Mouse (Mus musculus) forebrain, embryonic 11.5 days (tissue): ENCODE results near the gene Cbl. TPM values are rescaled to one million over a fixed set of nuclear protein-coding genes. Genes with fewer than 3 reads are reported as not detected.

Experiments
- ATAC-seq: fragments of 200-750 bp; cut with Nextera tagmentation; replicated peaks from 2 replicates; pipeline ENCODE4 v1.8.0; 2017; ENCODE audit warnings: moderate TSS enrichment; ENCODE audit not compliant: low FRiP score
- DNase-seq: peaks from one replicate; pipeline ENCODE4 v3.0.0-alpha.2; 2017; ENCODE audit warnings: low spot score
- H3K27ac ChIP-seq: fragments of 300-500 bp; sonication (generic); 2 replicates; pipeline ENCODE4 v1.5.1; 2014; ENCODE audit warnings: low read depth, low read length
- H3K27me3 ChIP-seq: fragments of 300-500 bp; sonication (generic); 2 replicates; pipeline ENCODE4 v1.6.1; 2014; ENCODE audit warnings: mild to moderate bottlenecking, low read length, mixed read lengths; ENCODE audit not compliant: control insufficient read depth, insufficient read depth
- H3K36me3 ChIP-seq: fragments of 300-500 bp; sonication (generic); 2 replicates; pipeline ENCODE4 v1.6.1; 2014; ENCODE audit warnings: mild to moderate bottlenecking, low read length, moderate library complexity, mixed read lengths; ENCODE audit not compliant: control insufficient read depth, insufficient read depth
- H3K4me1 ChIP-seq: fragments of 300-500 bp; sonication (generic); replicated peaks from 2 replicates; pipeline ENCODE4 v1.6.1; 2014; ENCODE audit warnings: low read length, mixed read lengths; ENCODE audit not compliant: control insufficient read depth, insufficient read depth
- H3K4me2 ChIP-seq: fragments of 300-500 bp; sonication (generic); 2 replicates; pipeline ENCODE4 v1.6.1; 2014; ENCODE audit warnings: low read depth, mild to moderate bottlenecking, low read length, moderate library complexity, mixed read lengths; ENCODE audit not compliant: severe bottlenecking
- H3K4me3 ChIP-seq: fragments of 300-500 bp; sonication (generic); 2 replicates; pipeline ENCODE4 v1.5.1; 2014; ENCODE audit warnings: low read depth, low read length
- H3K9ac ChIP-seq: fragments of 300-500 bp; sonication (generic); 2 replicates; pipeline ENCODE4 v1.6.1; 2014; ENCODE audit warnings: low read length
- H3K9me3 ChIP-seq: fragments of 300-500 bp; sonication (generic); 2 replicates; pipeline ENCODE4 v1.6.1; 2016; ENCODE audit warnings: low read length, mixed read lengths; ENCODE audit not compliant: control insufficient read depth
- WGBS: fragments of 180-500 bp; shearing (Covaris S2); extraction: QIAGEN DNeasy Blood & Tissue Kit; methylation state at CpG from one replicate; pipeline ENCODE4 v1.1.7; 2014; 5-methylcytosine and 5-hydroxymethylcytosine counted together
- polyA plus RNA-seq: library from polyadenylated mRNA; unstranded; fragments of >200 nt; fragmentation: Nextera tagmentation; extraction: Ambion mirVana; gene quantifications from 2 replicates; pipeline ENCODE4 v1.2.1, GENCODE M21; 2014

Gene Cbl
- polyA plus RNA-seq, 1 experiment from 2014 or later = 25.9 TPM

DNA sequence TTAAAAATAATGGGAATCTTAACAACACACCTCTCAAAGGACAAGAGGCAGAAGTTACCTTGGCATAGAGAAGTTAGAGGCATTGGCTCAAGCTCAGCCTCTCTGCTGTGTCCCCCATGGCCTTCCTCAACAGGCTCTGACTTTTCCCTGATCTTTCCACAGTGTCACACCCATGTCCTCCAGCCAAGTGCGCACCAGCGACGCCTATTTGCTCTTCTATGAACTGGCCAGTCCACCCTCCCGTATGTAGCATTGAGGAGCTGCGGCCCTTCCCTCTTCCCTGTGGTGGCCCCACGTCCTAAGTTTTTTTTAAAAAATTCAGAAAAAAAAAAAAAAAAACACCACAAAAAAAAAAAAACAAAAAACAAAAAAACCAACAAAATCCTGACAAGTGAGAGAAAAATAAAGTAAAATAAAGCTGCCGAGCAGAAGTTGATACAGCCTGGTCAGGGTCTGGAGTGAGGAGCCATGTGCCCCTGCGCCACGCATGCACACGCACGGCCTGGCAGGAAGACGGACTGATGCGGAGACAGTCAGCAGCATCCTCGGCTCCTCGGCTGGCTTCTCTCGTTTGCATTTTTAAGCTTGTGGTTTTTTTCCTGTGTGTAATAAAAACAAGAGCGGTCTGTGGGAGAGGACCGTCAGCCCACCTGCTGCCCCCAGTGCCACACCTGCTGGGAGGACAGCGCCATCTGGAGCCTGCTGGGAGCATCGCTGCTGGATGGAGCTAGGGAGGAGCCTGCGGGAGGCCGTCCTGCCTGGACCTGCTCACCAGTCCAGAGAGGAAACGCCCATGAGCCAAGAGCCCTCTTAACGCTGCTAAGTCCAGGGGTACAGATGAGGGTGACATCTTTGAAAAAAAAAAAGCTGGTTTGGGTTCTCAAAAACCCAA is 140.0 kb downstream of the Cbl start:
- Histone ChIP-seq H3K9ac (no peak overlapping the region), H3K4me3 (no peak overlapping the region)

More for the DNA sequence above, 140.0 kb downstream of the Cbl start:
- ATAC-seq (peak; percentile 61; the same call in 1 of the 2 replicates), DNase-seq (peak; percentile 89)
- no peaks in the 10 kb centered on the region for H3K9me3 ChIP-seq
- H3K27ac ChIP-seq = no peak overlapping the region
- 35% methylated on average over 24 of the region's 24 CpGs for WGBS
- peaks cover 5% of the 10 kb centered on the region; the same call in 1 of the 2 replicates for H3K4me1 ChIP-seq
- H3K27me3 ChIP-seq = no peaks in the 10 kb centered on the region; the same call in 1 of the 2 replicates
- H3K4me2 ChIP-seq = no peak overlapping the region
- H3K36me3 ChIP-seq = no peaks in the 10 kb centered on the region

Other genes with a start within 250 kb of the Cbl start
- gene Thy1, start 190.7 kb downstream of the Cbl start, polyA plus RNA-seq = not detected in 2 replicates
- 8.9 and 12.7 TPM in 2 replicates for gene Usp2, start 167.0 kb downstream of the Cbl start, polyA plus RNA-seq
- 0.11 TPM in 1 of 2 replicates, not detected in the other for gene Mfrp, start 132.3 kb downstream of the Cbl start, polyA plus RNA-seq
- gene C1qtnf5, start 126.8 kb downstream of the Cbl start, polyA plus RNA-seq = 0.47 and 0.79 TPM in 2 replicates
- gene Gm49380, start 120.5 kb downstream of the Cbl start, polyA plus RNA-seq = 0.97 TPM in 1 of 2 replicates, not detected in the other
- gene Rnf26, start 120.5 kb downstream of the Cbl start, polyA plus RNA-seq = 82.3 and 85.2 TPM in 2 replicates
- 12.9 and 14.8 TPM in 2 replicates for gene Mcam, start 99.6 kb downstream of the Cbl start, polyA plus RNA-seq
- gene Ccdc153, start 6.6 kb upstream of the Cbl start, polyA plus RNA-seq = not detected in 2 replicates
- gene Pdzd3, start 17.4 kb upstream of the Cbl start, polyA plus RNA-seq = 0.16 TPM in 2 replicates
- 3.2 and 3.6 TPM in 2 replicates for gene Nlrx1, start 34.5 kb upstream of the Cbl start, polyA plus RNA-seq
- 6.7 and 9.6 TPM in 2 replicates for gene Abcg4, start 54.6 kb upstream of the Cbl start, polyA plus RNA-seq
- gene Hinfp, start 71.6 kb upstream of the Cbl start, polyA plus RNA-seq = 25.8 and 27.4 TPM in 2 replicates
- gene C2cd2l, start 86.2 kb upstream of the Cbl start, polyA plus RNA-seq = 12.2 and 13.7 TPM in 2 replicates
- gene Dpagt1, start 92.0 kb upstream of the Cbl start, polyA plus RNA-seq = 47.7 and 49.1 TPM in 2 replicates
- gene H2afx, start 100.6 kb upstream of the Cbl start, polyA plus RNA-seq = 463 and 498 TPM in 2 replicates
- 155 and 166 TPM in 2 replicates for gene Hmbs, start 110.2 kb upstream of the Cbl start, polyA plus RNA-seq
- gene Vps11, start 127.6 kb upstream of the Cbl start, polyA plus RNA-seq = 32.2 and 35.7 TPM in 2 replicates
- gene Hyou1, start 145.4 kb upstream of the Cbl start, polyA plus RNA-seq = 32.5 and 35.2 TPM in 2 replicates
- 24.8 and 24.9 TPM in 2 replicates for gene Slc37a4, start 162.8 kb upstream of the Cbl start, polyA plus RNA-seq
- 1,614 and 1,699 TPM in 2 replicates for gene Rps25, start 173.1 kb upstream of the Cbl start, polyA plus RNA-seq
- 186 and 188 TPM in 2 replicates for gene Trappc4, start 173.6 kb upstream of the Cbl start, polyA plus RNA-seq
- gene Ccdc84, start 184.5 kb upstream of the Cbl start, polyA plus RNA-seq = 25.5 and 26.8 TPM in 2 replicates
- not detected in 2 replicates for gene Foxr1, start 207.1 kb upstream of the Cbl start, polyA plus RNA-seq
- not detected in 2 replicates for gene Upk2, start 220.9 kb upstream of the Cbl start, polyA plus RNA-seq
- 8.7 and 10.6 TPM in 2 replicates for gene Bcl9l, start 248.8 kb upstream of the Cbl start, polyA plus RNA-seq